ENCODE assay signal across 7 mouse cellular contexts in the genomic region with DNA sequence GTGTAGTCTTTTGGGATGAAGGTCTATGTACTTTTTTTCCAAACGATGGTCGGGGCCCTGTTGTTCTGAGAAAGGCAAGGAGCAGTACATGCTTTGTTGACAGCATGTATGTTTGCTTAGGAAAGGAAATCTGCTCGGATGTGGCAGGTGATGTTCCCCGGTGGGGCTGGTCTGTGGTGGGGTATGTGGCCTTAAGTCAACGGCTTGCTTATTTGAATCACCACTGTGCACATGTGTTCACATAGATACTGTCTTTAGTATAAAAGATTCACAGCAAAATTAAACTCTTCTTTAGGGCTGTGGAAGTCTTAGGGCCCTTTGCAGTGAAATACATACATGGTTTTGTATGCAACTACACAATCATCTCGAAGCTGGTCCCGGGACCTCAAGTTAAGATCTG. TPM values are rescaled to one million over a fixed set of nuclear protein-coding genes. Genes with fewer than 3 reads are reported as not detected.
A peak's percentile ranks its signal among the peaks of the same experiment; 100 is the strongest.
DNase-seq lines count a peak whose midpoint lies in the region; ATAC-seq lines count a peak whose summit lies in the region.

No protein-coding gene starts in this region.

- peak; percentile 4 for DNase-seq in 3T3-L1 (ENCODE audit: low read depth, low spot score)
- DNase-seq in CD8-positive naive resting alpha-beta T cell, adult 2 months (ENCODE audit: low read depth in 2 of 2, low spot score in 2 of 2) = peak; percentile 42 to 51
- DNase-seq in adrenal gland, adult (ENCODE audit: inconsistent age in 2 of 2, low spot score in 1 of 2) = no peak
- DNase-seq in cerebellum, adult 18-20 months = no peak
- DNase-seq in urinary bladder, postnatal 25 days (ENCODE audit: low spot score) = no peak

- no peak overlapping the region for H3K27ac ChIP-seq in heart, embryonic 14.5 days (replicated peaks in 1 of 2; ENCODE audit: control insufficient read depth in 1 of 2, insufficient read depth in 1 of 2, low read depth in 2 of 2, low read length in 2 of 2)
- peak overlapping the region; percentile 73; the same call in 1 of the 2 replicates for H3K27ac ChIP-seq in macrophage

- H3K9ac ChIP-seq in heart, embryonic 14.5 days (ENCODE audit: low read length) = peak overlapping the region; percentile 96

- no peaks in the 10 kb centered on the region for H3K9me3 ChIP-seq in heart, embryonic 14.5 days (ENCODE audit: control insufficient read depth, low read length)

- peak overlapping the region; percentile 99 for H3K4me2 ChIP-seq in heart, embryonic 14.5 days (ENCODE audit: low read length)

- peaks cover 60% of the 10 kb centered on the region for H3K79me2 ChIP-seq in macrophage (ENCODE audit: inconsistent target)

- H3K4me1 ChIP-seq in heart, embryonic 14.5 days (ENCODE audit: control insufficient read depth in 2 of 2, insufficient read depth in 2 of 2, low read length in 2 of 2) = peaks cover 7 to 28% of the 10 kb centered on the region in 2 experiments

- 41% methylated on average over 7 of the region's 7 CpGs for WGBS in heart, embryonic 14.5 days
- 3% methylated on average over 7 of the region's 7 CpGs for WGBS in macrophage (ENCODE audit: missing documents)

- no peaks in the 10 kb centered on the region for H3K36me3 ChIP-seq in heart, embryonic 14.5 days (ENCODE audit: control insufficient read depth, insufficient read depth, low read length)
- H3K36me3 ChIP-seq in macrophage (ENCODE audit: inconsistent target) = no peaks in the 10 kb centered on the region

- peak overlapping the region; percentile 75 to 88 for H3K4me3 ChIP-seq in heart, embryonic 14.5 days (ENCODE audit: control insufficient read depth in 1 of 2, insufficient read depth in 1 of 2, low read depth in 1 of 2, low read length in 2 of 2)
- H3K4me3 ChIP-seq in macrophage (ENCODE audit: inconsistent target) = peak overlapping the region; percentile 71

- H3K27me3 ChIP-seq in heart, embryonic 14.5 days (ENCODE audit: control insufficient read depth, insufficient read depth, low read length) = no peaks in the 10 kb centered on the region

- ATAC-seq in heart, embryonic 14.5 days (ENCODE audit: insufficient number of reproducible peaks, insufficient read depth, low FRiP score, low read depth) = no peak

RNA-seq across cellular contexts. Expression of gene Zfp652, which starts 1.9 kb away (rescaled TPM):
- 5.5 and 6.7 TPM in 2 replicates for polyA plus RNA-seq in heart, embryonic 14.5 days (2014; fragmentation: Nextera tagmentation; extraction: Ambion mirVana)
- 10 to 100 TPM in 20 of 26 experiments, 1 to 10 TPM in 6; 3.0 to 59.5 (median 33.4) TPM for total RNA-seq in macrophage (2018; cell fraction: chromatin; rRNA removed)
- total RNA-seq in macrophage (2018; cell fraction: cytosol; rRNA removed) = 10 to 100 TPM in 24 of 26 experiments, 1 to 10 TPM in 2; 6.1 to 53.2 (median 16.7) TPM
- 10 to 100 TPM in 22 of 26 experiments, 1 to 10 TPM in 4; 7.5 to 68.1 (median 28.6) TPM for total RNA-seq in macrophage (2018; cell fraction: nucleus; rRNA removed)
- 17.9 to 26.2 TPM (median 25.2 TPM) in 3 replicates for polyA plus RNA-seq in macrophage (2018)

RNA-seq across cellular contexts. Expression of gene B130006D01Rik, which starts 9.0 kb away (rescaled TPM):
- 0.91 and 1.1 TPM in 2 replicates for polyA plus RNA-seq in heart, embryonic 14.5 days (2014; fragmentation: Nextera tagmentation; extraction: Ambion mirVana)
- total RNA-seq in macrophage (2018; cell fraction: chromatin; rRNA removed) = 10 to 100 TPM in 14 of 26 experiments, 1 to 10 TPM in 12; 2.5 to 48.9 (median 13.2) TPM
- total RNA-seq in macrophage (2018; cell fraction: cytosol; rRNA removed) = 1 to 10 TPM in 3 of 26 experiments, under 1 TPM in 15, not detected in 8; 0.03 to 1.2 (median 0.13) TPM
- 10 to 100 TPM in 7 of 26 experiments, 1 to 10 TPM in 17, under 1 TPM in 2; 0.54 to 30.1 (median 3.9) TPM for total RNA-seq in macrophage (2018; cell fraction: nucleus; rRNA removed)
- polyA plus RNA-seq in macrophage (2018) = 0.11 to 0.15 TPM (median 0.11 TPM) in 3 replicates

RNA-seq across cellular contexts. Expression of gene Phb, which starts 47.7 kb away (rescaled TPM):
- 269 and 291 TPM in 2 replicates for polyA plus RNA-seq in heart, embryonic 14.5 days (2014; fragmentation: Nextera tagmentation; extraction: Ambion mirVana)
- 100 to 1,000 TPM in 2 of 26 experiments, 10 to 100 TPM in 24; 28.4 to 130 (median 52.8) TPM for total RNA-seq in macrophage (2018; cell fraction: chromatin; rRNA removed)
- 10 to 100 TPM; 33.5 to 62.3 (median 44.5) TPM for total RNA-seq in macrophage (2018; cell fraction: cytosol; rRNA removed)
- total RNA-seq in macrophage (2018; cell fraction: nucleus; rRNA removed) = 10 to 100 TPM; 16.1 to 63.1 (median 36.5) TPM
- 67.1 to 111 TPM (median 84.1 TPM) in 3 replicates for polyA plus RNA-seq in macrophage (2018)

Comparison
In these comparisons a context has a peak if more than half of its experiments do, and no peak if none do; other contexts are left out.
1. DNase-seq: peak in 3T3-L1 (single experiment) and CD8-positive naive resting alpha-beta T cell, adult 2 months (2 of 2); none in adrenal gland, adult (0 of 2), cerebellum, adult 18-20 months (0 of 2) and urinary bladder, postnatal 25 days (single experiment).